Mouse (Mus musculus): Measurements from ENCODE around the gene Kremen2. TPM values are rescaled to one million over a fixed set of nuclear protein-coding genes. Genes with fewer than 3 reads are reported as not detected.
A peak's percentile ranks its signal among the peaks of the same experiment; 100 is the strongest.

Gene Kremen2
- polyA plus RNA-seq, 1 experiment from 2014 or later: 1.0 TPM

DNA sequence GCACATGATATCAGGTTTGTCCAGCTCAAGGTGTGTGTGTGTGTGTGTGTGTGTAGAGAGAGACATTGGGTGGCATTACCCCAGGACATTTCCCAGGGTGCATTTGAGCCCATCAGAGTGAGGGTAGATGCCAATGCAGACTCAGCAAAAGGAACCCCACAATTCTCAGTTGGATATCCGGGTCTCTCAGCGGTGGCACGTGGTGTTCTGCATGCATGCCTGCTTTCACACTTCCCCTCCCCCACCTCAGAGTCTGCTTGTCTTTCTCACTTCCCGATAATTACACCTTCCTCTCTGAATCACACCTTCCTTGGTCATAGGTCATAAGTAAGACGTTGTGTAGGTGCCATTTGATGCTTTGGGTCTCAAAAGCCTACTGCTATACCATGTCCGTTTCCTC lies 2.4 kb upstream of the Kremen2 start:
- WGBS: 49% methylated on average over 6 of the region's 6 CpGs
- peaks cover 31% of the 10 kb centered on the region for H3K27me3 ChIP-seq (replicated peaks; ENCODE audit: control insufficient read depth, insufficient read depth, low read length)
- no peak overlapping the region for H3K4me2 ChIP-seq (ENCODE audit: low read length)
- H3K36me3 ChIP-seq (ENCODE audit: control insufficient read depth, insufficient read depth): peaks cover 14% of the 10 kb centered on the region
- no peak overlapping the region for H3K9ac ChIP-seq (replicated peaks; ENCODE audit: low read depth, low read length)
- no peak for ATAC-seq
- no peaks in the 10 kb centered on the region for H3K9me3 ChIP-seq (ENCODE audit: control insufficient read depth, low read length)
- no peak overlapping the region for H3K27ac ChIP-seq (ENCODE audit: low read length)
- peaks cover 14% of the 10 kb centered on the region for H3K4me1 ChIP-seq (replicated peaks; ENCODE audit: control insufficient read depth, insufficient read depth, low read length)
- H3K4me3 ChIP-seq (replicated peaks; ENCODE audit: low read length): no peak overlapping the region

- H3K4me2 ChIP-seq (ENCODE audit: low read length): no peak overlapping the region
- no peak overlapping the region for H3K4me3 ChIP-seq (replicated peaks; ENCODE audit: low read length)
- no peak for ATAC-seq
- peaks cover 37% of the 10 kb centered on the region for H3K27me3 ChIP-seq (replicated peaks; ENCODE audit: control insufficient read depth, insufficient read depth, low read length)
- no peak overlapping the region for H3K27ac ChIP-seq (ENCODE audit: low read length)
- 82% methylated on average over 3 of the region's 3 CpGs for WGBS
- peaks cover 15% of the 10 kb centered on the region for H3K4me1 ChIP-seq (replicated peaks; ENCODE audit: control insufficient read depth, insufficient read depth, low read length)
- H3K36me3 ChIP-seq (ENCODE audit: control insufficient read depth, insufficient read depth): peaks cover 9% of the 10 kb centered on the region
- H3K9ac ChIP-seq (replicated peaks; ENCODE audit: low read depth, low read length): no peak overlapping the region
- H3K9me3 ChIP-seq (ENCODE audit: control insufficient read depth, low read length): no peaks in the 10 kb centered on the region
These were observed 1.8 kb upstream of the Kremen2 start for GRCm38 (mm10) chr17:23747471-23747870.

- no peak overlapping the region for H3K9ac ChIP-seq (replicated peaks; ENCODE audit: low read depth, low read length)
- 0 out of 2 replicates have a peak, but pooled peaks cover 5% of the 10 kb centered on the region for H3K36me3 ChIP-seq (ENCODE audit: control insufficient read depth, insufficient read depth)
- H3K4me2 ChIP-seq (ENCODE audit: low read length): no peak overlapping the region
- H3K9me3 ChIP-seq (ENCODE audit: control insufficient read depth, low read length): no peaks in the 10 kb centered on the region
- WGBS: 85% methylated on average over 3 of the region's 3 CpGs
- H3K4me1 ChIP-seq (replicated peaks; ENCODE audit: control insufficient read depth, insufficient read depth, low read length): peaks cover 20% of the 10 kb centered on the region
- no peak for ATAC-seq
- H3K4me3 ChIP-seq (replicated peaks; ENCODE audit: low read length): no peak overlapping the region
- peaks cover 44% of the 10 kb centered on the region for H3K27me3 ChIP-seq (replicated peaks; ENCODE audit: control insufficient read depth, insufficient read depth, low read length)
- no peak overlapping the region for H3K27ac ChIP-seq (ENCODE audit: low read length)
These were observed 1.1 kb upstream of the Kremen2 start for GRCm38 (mm10) chr17:23746767-23747166.

- peak overlapping the region; percentile 68 for H3K4me2 ChIP-seq (ENCODE audit: low read length)
- ATAC-seq: no peak
- H3K27me3 ChIP-seq (replicated peaks; ENCODE audit: control insufficient read depth, insufficient read depth, low read length): peaks cover 49% of the 10 kb centered on the region
- peak overlapping the region; percentile 46 for H3K4me3 ChIP-seq (replicated peaks; ENCODE audit: low read length)
- peaks cover 20% of the 10 kb centered on the region for H3K4me1 ChIP-seq (replicated peaks; ENCODE audit: control insufficient read depth, insufficient read depth, low read length)
- no peak overlapping the region for H3K9ac ChIP-seq (replicated peaks; ENCODE audit: low read depth, low read length)
- 0 out of 2 replicates have a peak, but pooled peaks cover 2% of the 10 kb centered on the region for H3K36me3 ChIP-seq (ENCODE audit: control insufficient read depth, insufficient read depth)
- no peak overlapping the region for H3K27ac ChIP-seq (ENCODE audit: low read length)
- H3K9me3 ChIP-seq (ENCODE audit: control insufficient read depth, low read length): no peaks in the 10 kb centered on the region
- WGBS: 1% methylated on average over 12 of the region's 12 CpGs
These were observed 678 bp upstream of the Kremen2 start for GRCm38 (mm10) chr17:23746311-23746710.

DNA sequence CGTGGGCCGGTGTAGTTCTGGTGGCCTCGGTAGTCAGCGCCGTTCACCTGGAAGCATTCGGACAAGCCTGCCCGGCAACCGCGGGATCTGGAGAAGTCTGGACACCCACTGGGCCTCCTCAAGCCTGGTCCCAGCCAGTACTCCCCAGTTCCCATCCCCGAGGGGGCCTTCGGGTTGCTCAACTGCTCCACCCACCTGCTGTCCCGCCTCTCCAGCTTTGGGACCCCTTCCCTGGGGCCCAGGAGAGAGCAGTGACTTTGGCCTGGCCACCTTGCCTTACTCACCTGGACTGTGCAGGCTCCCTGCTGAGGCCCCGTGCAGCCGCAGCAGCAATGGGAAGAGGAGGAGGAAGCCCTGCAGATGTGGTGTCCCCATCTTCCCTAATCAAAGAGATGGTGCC lies 982 bp downstream of the Kremen2 start:
- no peaks in the 10 kb centered on the region for H3K36me3 ChIP-seq (ENCODE audit: control insufficient read depth, insufficient read depth)
- H3K9ac ChIP-seq (replicated peaks; ENCODE audit: low read depth, low read length): no peak overlapping the region
- ATAC-seq: no peak
- H3K4me2 ChIP-seq (ENCODE audit: low read length): no peak overlapping the region; the same call in 1 of the 2 replicates
- WGBS: 6% methylated on average over 14 of the region's 14 CpGs
- no peaks in the 10 kb centered on the region for H3K9me3 ChIP-seq (ENCODE audit: control insufficient read depth, low read length)
- peaks cover 25% of the 10 kb centered on the region for H3K4me1 ChIP-seq (replicated peaks; ENCODE audit: control insufficient read depth, insufficient read depth, low read length)
- H3K27me3 ChIP-seq (replicated peaks; ENCODE audit: control insufficient read depth, insufficient read depth, low read length): peaks cover 57% of the 10 kb centered on the region
- H3K27ac ChIP-seq (ENCODE audit: low read length): no peak overlapping the region
- H3K4me3 ChIP-seq (replicated peaks; ENCODE audit: low read length): no peak overlapping the region; the same call in 1 of the 2 replicates

DNA sequence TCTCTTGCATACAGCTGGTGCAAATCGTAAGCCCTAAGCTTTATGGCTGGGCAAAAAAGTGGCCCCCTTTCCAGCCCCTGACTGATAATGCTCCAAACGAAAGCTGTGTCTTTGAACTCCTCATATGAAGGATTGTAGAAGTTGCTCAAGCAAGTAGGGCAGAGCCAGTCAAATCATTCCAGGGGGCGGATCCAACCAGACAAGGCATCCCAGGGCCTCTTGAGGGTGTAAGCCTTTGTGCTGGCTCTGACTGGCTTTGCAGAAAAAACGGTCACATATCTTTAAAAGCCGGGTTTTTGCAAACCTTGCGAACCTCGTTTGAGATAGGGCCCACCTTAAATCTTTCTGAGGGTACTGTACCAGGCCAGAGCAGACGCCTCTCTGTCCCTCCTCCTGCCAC lies 1.6 kb downstream of the Kremen2 start:
- peaks cover 57% of the 10 kb centered on the region for H3K27me3 ChIP-seq (replicated peaks; ENCODE audit: control insufficient read depth, insufficient read depth, low read length)
- no peaks in the 10 kb centered on the region for H3K36me3 ChIP-seq (ENCODE audit: control insufficient read depth, insufficient read depth)
- H3K27ac ChIP-seq (ENCODE audit: low read length): no peak overlapping the region
- no peak overlapping the region for H3K4me2 ChIP-seq (ENCODE audit: low read length)
- no peak overlapping the region for H3K9ac ChIP-seq (replicated peaks; ENCODE audit: low read depth, low read length)
- no peak for ATAC-seq
- no peak overlapping the region for H3K4me3 ChIP-seq (replicated peaks; ENCODE audit: low read length)
- WGBS: 15% methylated on average over 8 of the region's 8 CpGs
- peaks cover 31% of the 10 kb centered on the region for H3K4me1 ChIP-seq (replicated peaks; ENCODE audit: control insufficient read depth, insufficient read depth, low read length)
- no peaks in the 10 kb centered on the region for H3K9me3 ChIP-seq (ENCODE audit: control insufficient read depth, low read length)

- Histone ChIP-seq H3K4me1 (replicated peaks; ENCODE audit: control insufficient read depth, insufficient read depth, low read length) (peaks cover 42% of the 10 kb centered on the region), H3K9ac (replicated peaks; ENCODE audit: low read depth, low read length) (no peak overlapping the region), H3K4me2 (ENCODE audit: low read length) (no peak overlapping the region; the same call in 1 of the 2 replicates), H3K36me3 (ENCODE audit: control insufficient read depth, insufficient read depth) (no peaks in the 10 kb centered on the region), H3K27me3 (replicated peaks; ENCODE audit: control insufficient read depth, insufficient read depth, low read length) (peaks cover 57% of the 10 kb centered on the region), H3K4me3 (replicated peaks; ENCODE audit: low read length) (peak overlapping the region; percentile 35), H3K27ac (ENCODE audit: low read length) (no peak overlapping the region), H3K9me3 (ENCODE audit: control insufficient read depth, low read length) (no peaks in the 10 kb centered on the region)
- WGBS: 67% methylated on average over 12 of the region's 12 CpGs
- no peak for ATAC-seq
These were observed 2.7 kb downstream of the Kremen2 start for GRCm38 (mm10) chr17:23742941-23743340.

GRCm38 (mm10) chr17:23742210-23742793 lies 3.3 kb downstream of the Kremen2 start:
- peaks cover 57% of the 10 kb centered on the region for H3K27me3 ChIP-seq (replicated peaks; ENCODE audit: control insufficient read depth, insufficient read depth, low read length)
- peaks cover 47% of the 10 kb centered on the region for H3K4me1 ChIP-seq (replicated peaks; ENCODE audit: control insufficient read depth, insufficient read depth, low read length)
- peak overlapping the region; percentile 51 for H3K4me2 ChIP-seq (ENCODE audit: low read length)
- no peak for ATAC-seq
- peak overlapping the region; percentile 36; the same call in 1 of the 2 replicates for H3K9ac ChIP-seq (replicated peaks; ENCODE audit: low read depth, low read length)
- no peak overlapping the region for H3K27ac ChIP-seq (ENCODE audit: low read length)
- peak overlapping the region; percentile 35 for H3K4me3 ChIP-seq (replicated peaks; ENCODE audit: low read length)
- H3K9me3 ChIP-seq (ENCODE audit: control insufficient read depth, low read length): no peaks in the 10 kb centered on the region
- 6% methylated on average over 44 of the region's 44 CpGs for WGBS
- H3K36me3 ChIP-seq (ENCODE audit: control insufficient read depth, insufficient read depth): peaks cover 1% of the 10 kb centered on the region; the same call in 1 of the 2 replicates

DNA sequence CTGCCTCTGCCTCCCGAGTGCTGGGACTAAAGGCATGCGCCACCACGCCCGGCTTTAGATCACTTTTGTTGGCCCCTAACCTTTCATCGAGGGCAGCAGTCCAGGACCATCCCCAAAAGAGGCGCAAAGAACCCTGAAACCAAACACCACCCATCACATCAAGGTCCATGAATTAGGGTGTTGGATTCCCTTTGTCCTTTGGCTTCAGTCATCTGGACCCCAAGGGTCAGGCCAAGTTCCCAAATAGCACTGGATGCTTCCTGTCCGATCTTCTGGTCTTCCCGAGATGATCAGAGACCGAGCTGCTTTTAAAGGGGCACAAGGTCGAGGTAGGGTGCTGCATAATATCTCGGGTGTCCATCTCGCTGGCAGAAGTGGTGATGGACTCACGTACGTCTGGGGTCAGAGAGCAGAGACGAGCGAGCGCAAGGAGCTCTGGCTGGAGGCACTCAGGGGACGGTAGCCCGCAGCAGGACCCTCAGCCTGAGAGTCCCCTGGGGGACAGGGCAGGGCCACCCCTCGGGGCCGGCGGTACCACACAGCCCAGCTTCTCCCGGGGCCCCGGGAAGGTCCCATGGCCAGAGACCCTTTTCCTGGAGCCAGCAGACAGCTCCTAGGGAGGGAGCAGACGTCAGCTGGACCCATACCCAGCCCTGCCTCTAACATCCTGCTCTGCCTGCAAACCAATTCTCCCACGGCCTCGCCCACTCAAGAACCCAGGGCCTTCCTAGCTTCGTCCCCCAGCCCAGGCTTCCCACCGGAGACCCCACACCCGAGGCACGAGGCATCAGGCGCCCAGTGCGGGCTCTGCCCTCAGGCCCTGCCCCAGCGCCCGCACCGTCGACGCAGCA lies 4.0 kb downstream of the Kremen2 start:
- H3K27me3 ChIP-seq (replicated peaks; ENCODE audit: control insufficient read depth, insufficient read depth, low read length): peaks cover 53% of the 10 kb centered on the region
- peaks cover 6% of the 10 kb centered on the region; the same call in 1 of the 2 replicates for H3K36me3 ChIP-seq (ENCODE audit: control insufficient read depth, insufficient read depth)
- no peak overlapping the region for H3K27ac ChIP-seq (ENCODE audit: low read length)
- H3K9ac ChIP-seq (replicated peaks; ENCODE audit: low read depth, low read length): no peak overlapping the region
- no peak overlapping the region for H3K4me3 ChIP-seq (replicated peaks; ENCODE audit: low read length)
- ATAC-seq: no peak
- H3K4me1 ChIP-seq (replicated peaks; ENCODE audit: control insufficient read depth, insufficient read depth, low read length): peaks cover 47% of the 10 kb centered on the region
- 46% methylated on average over 38 of the region's 38 CpGs for WGBS
- H3K4me2 ChIP-seq (ENCODE audit: low read length): no peak overlapping the region
- no peaks in the 10 kb centered on the region for H3K9me3 ChIP-seq (ENCODE audit: control insufficient read depth, low read length)
